Mouse (Mus musculus) common myeloid progenitor, adult 5-6 weeks (primary cell): ENCODE results near the gene Slc16a1. TPM values are rescaled to one million over a fixed set of nuclear protein-coding genes. Genes with fewer than 3 reads are reported as not detected.
A peak's percentile ranks its signal among the peaks of the same experiment; 100 is the strongest.

Source experiments
- ATAC-seq: replicated peaks from 2 replicates; pipeline ENCODE4 v1.8.0; 2016; ENCODE audit warnings: low read depth, mild to moderate bottlenecking, moderate TSS enrichment, inconsistent platforms; ENCODE audit not compliant: poor library complexity, severe bottlenecking
- total RNA-seq: library from RNA; stranded (forward); fragments of 200-1000, 187-1606 nt; gene quantifications from 2 replicates; pipeline ENCODE4 v1.2.3, GENCODE M21; 2017

Gene Slc16a1
- 82.4 and 85.1 TPM in 2 replicates for total RNA-seq

- ATAC-seq, result peak; percentile 79
These were observed at the start of gene Slc16a1 for GRCm38 (mm10) chr3:104638403-104638779. TSS of gene Slc16a1 (plus strand) at chr3:104638668.

- ATAC-seq, result no peak
These were observed 41.9 kb upstream of the Slc16a1 start for GRCm38 (mm10) chr3:104596451-104597134.

GRCm38 (mm10) chr3:104597135-104597764, 41.2 kb upstream of the Slc16a1 start:
- no peak for ATAC-seq

GRCm38 (mm10) chr3:104599296-104600150, 38.9 kb upstream of the Slc16a1 start:
- no peak for ATAC-seq

- ATAC-seq, result no peak
These were observed 37.8 kb upstream of the Slc16a1 start for GRCm38 (mm10) chr3:104600691-104601090.

GRCm38 (mm10) chr3:104601680-104602079, 36.8 kb upstream of the Slc16a1 start:
- ATAC-seq, result no peak

- no peak for ATAC-seq
These were observed 28.6 kb upstream of the Slc16a1 start for GRCm38 (mm10) chr3:104609690-104610380.

- no peak for ATAC-seq
These were observed 27.8 kb upstream of the Slc16a1 start for GRCm38 (mm10) chr3:104610453-104611230.

GRCm38 (mm10) chr3:104611951-104612350, 26.5 kb upstream of the Slc16a1 start:
- no peak for ATAC-seq

GRCm38 (mm10) chr3:104613102-104613501, 25.4 kb upstream of the Slc16a1 start:
- ATAC-seq, result no peak

GRCm38 (mm10) chr3:104614081-104614480, 24.4 kb upstream of the Slc16a1 start:
- no peak for ATAC-seq

- no peak for ATAC-seq
These were observed 23.3 kb upstream of the Slc16a1 start for GRCm38 (mm10) chr3:104615216-104615615.

GRCm38 (mm10) chr3:104616155-104616554, 22.3 kb upstream of the Slc16a1 start:
- no peak for ATAC-seq

- no peak for ATAC-seq
These were observed 16.6 kb upstream of the Slc16a1 start for GRCm38 (mm10) chr3:104621841-104622240.

- no peak for ATAC-seq
These were observed 8.7 kb upstream of the Slc16a1 start for GRCm38 (mm10) chr3:104629810-104630209.

GRCm38 (mm10) chr3:104630941-104631340, 7.5 kb upstream of the Slc16a1 start:
- ATAC-seq, result no peak

- ATAC-seq, result peak; percentile 53
These were observed 5.8 kb upstream of the Slc16a1 start for GRCm38 (mm10) chr3:104632560-104633162.

- ATAC-seq, result no peak
These were observed 2.0 kb upstream of the Slc16a1 start for GRCm38 (mm10) chr3:104636491-104636890.
